Mouse (Mus musculus): ENCODE data around the gene Det1. TPM values are rescaled to one million over a fixed set of nuclear protein-coding genes. Genes with fewer than 3 reads are reported as not detected.

Gene Det1
- total and polyA plus RNA-seq, 2 experiments from 2014 or later, result 7.0 to 11.9 TPM

DNA sequence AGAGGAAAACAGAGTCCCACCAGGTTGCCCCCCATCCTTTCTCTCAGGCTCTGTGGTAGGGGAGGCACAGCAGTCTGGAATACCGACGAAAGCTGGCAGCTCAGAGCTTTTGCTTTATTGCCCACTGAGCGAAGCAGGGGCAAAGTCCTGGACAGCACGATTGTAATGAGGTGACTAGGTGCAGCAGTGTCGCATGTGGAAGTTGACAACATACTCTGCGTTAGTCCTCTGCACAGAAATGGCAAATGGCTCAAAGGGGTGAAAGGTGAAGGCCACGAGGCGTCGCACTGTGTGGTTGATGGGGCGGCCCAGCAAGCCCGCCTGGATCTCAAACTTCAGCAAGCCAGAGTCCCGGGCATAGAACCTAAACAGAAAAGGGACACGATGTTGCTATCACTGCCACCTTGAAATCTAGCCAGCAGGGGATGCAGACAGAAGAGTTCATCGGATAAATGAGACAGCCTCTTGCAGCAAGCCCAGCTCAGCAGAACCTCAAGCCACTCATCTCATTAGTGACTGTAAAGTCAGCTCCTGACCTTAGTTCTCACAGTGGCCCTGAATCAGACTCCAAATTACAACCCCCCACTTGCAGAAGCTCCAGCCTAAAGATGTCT is 19.2 kb downstream of the Det1 start:
- Histone ChIP-seq H3K9ac (no peak overlapping the region), H3K27me3 (ENCODE audit: insufficient read depth, low read length) (no peaks in the 10 kb centered on the region), H3K36me3 (ENCODE audit: insufficient read depth) (peaks cover 20% of the 10 kb centered on the region), H3K4me2 (ENCODE audit: low read depth) (no peak overlapping the region), H3K27ac (ENCODE audit: low read depth, low read length) (no peak overlapping the region), H3K4me3 (ENCODE audit: low read depth, low read length) (no peak overlapping the region), H3K9me3 (ENCODE audit: low read length) (no peaks in the 10 kb centered on the region), H3K4me1 (ENCODE audit: insufficient read depth) (no peaks in the 10 kb centered on the region)
- ATAC-seq, result no peak
- DNase-seq, result no peak
- TF ChIP-seq CTCF (IDR thresholded peaks at IDR 0.05; ENCODE audit: low read depth), result no peak
- 89% methylated on average over 14 of the region's 14 CpGs for WGBS

GRCm38 (mm10) chr7:78826682-78827385 is 20.2 kb downstream of the Det1 start:
- no peak overlapping the region for H3K4me2 ChIP-seq (ENCODE audit: low read depth)
- no peak overlapping the region for H3K27ac ChIP-seq (ENCODE audit: low read depth, low read length)
- H3K4me1 ChIP-seq (ENCODE audit: insufficient read depth), result no peaks in the 10 kb centered on the region
- H3K9me3 ChIP-seq (ENCODE audit: low read length), result no peaks in the 10 kb centered on the region
- no peak overlapping the region for H3K4me3 ChIP-seq (ENCODE audit: low read depth, low read length)
- H3K36me3 ChIP-seq (ENCODE audit: insufficient read depth), result peaks cover 21% of the 10 kb centered on the region
- TF ChIP-seq CTCF (IDR thresholded peaks at IDR 0.05; ENCODE audit: low read depth), result peak; percentile 31; the same call in 1 of the 2 replicates
- H3K9ac ChIP-seq, result no peak overlapping the region
- H3K27me3 ChIP-seq (ENCODE audit: insufficient read depth, low read length), result no peaks in the 10 kb centered on the region
- 57% methylated on average over 9 of the region's 9 CpGs for WGBS
- peak; percentile 53 for ATAC-seq
- no peak for DNase-seq

DNA sequence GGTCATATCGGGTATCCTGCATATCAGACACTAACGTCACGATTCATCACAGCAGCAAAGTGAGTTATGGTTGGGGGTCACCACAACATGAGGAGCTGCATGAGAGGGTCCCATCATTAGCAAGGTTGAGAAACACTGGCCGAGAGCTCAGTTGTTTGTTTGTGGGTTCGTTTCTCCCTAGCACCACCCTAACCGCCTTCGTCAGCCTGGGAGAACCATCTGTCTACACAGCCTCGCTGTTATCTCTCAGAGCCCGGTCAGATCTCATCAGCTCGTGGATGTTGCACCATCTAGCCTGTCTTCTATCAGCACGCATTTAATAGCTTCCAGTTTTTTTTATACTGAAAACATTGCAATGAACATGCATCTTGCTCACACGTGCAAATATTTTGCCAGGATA is 28.7 kb downstream of the Det1 start:
- Histone ChIP-seq H3K36me3 (ENCODE audit: insufficient read depth) (peaks cover 11% of the 10 kb centered on the region; the same call in 1 of the 2 replicates), H3K4me3 (ENCODE audit: low read depth, low read length) (no peak overlapping the region), H3K9me3 (ENCODE audit: low read length) (no peaks in the 10 kb centered on the region), H3K27ac (ENCODE audit: low read depth, low read length) (no peak overlapping the region), H3K27me3 (ENCODE audit: insufficient read depth, low read length) (no peaks in the 10 kb centered on the region), H3K9ac (no peak overlapping the region), H3K4me1 (ENCODE audit: insufficient read depth) (no peaks in the 10 kb centered on the region), H3K4me2 (ENCODE audit: low read depth) (no peak overlapping the region)
- WGBS, result 80% methylated on average over 12 of the region's 12 CpGs
- TF ChIP-seq CTCF (IDR thresholded peaks at IDR 0.05; ENCODE audit: low read depth), result no peak
- no peak for ATAC-seq
- DNase-seq, result no peak

- TF ChIP-seq CTCF (IDR thresholded peaks at IDR 0.05; ENCODE audit: low read depth), result no peak
- Histone ChIP-seq H3K27me3 (ENCODE audit: insufficient read depth, low read length) (no peaks in the 10 kb centered on the region), H3K27ac (ENCODE audit: low read depth, low read length) (no peak overlapping the region), H3K9me3 (ENCODE audit: low read length) (no peaks in the 10 kb centered on the region), H3K4me1 (ENCODE audit: insufficient read depth) (no peaks in the 10 kb centered on the region), H3K4me2 (ENCODE audit: low read depth) (no peak overlapping the region), H3K9ac (no peak overlapping the region), H3K4me3 (ENCODE audit: low read depth, low read length) (no peak overlapping the region), H3K36me3 (ENCODE audit: insufficient read depth) (no peaks in the 10 kb centered on the region)
- peak; percentile 56 for ATAC-seq
- DNase-seq, result no peak
These were observed 32.3 kb downstream of the Det1 start for GRCm38 (mm10) chr7:78814766-78815165.

DNA sequence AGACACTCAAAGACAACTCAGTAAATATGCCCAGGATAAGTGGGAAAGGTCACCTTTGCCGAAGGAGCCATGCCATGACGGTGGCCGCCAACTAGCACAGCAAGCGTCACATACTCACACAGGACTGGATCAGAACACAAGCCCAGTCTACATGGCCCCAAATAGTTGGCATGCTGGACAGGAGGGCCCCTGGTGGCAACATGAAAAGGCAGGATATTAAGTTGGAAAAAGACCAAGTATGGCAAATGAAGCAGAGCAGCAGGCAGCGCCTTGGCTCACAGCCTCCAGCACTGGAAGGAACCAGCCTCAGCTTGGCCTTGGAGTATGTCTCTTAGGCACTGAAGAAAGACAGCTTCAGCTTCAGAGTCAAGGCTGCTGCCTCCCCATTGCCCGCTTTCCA is 33.3 kb downstream of the Det1 start:
- 78% methylated on average over 6 of the region's 6 CpGs for WGBS
- TF ChIP-seq CTCF (IDR thresholded peaks at IDR 0.05; ENCODE audit: low read depth), result 0 out of 2 replicates have a peak, but pooled peaks have one; percentile 9
- Histone ChIP-seq H3K9me3 (ENCODE audit: low read length) (no peaks in the 10 kb centered on the region), H3K36me3 (ENCODE audit: insufficient read depth) (no peaks in the 10 kb centered on the region), H3K4me3 (ENCODE audit: low read depth, low read length) (no peak overlapping the region), H3K4me1 (ENCODE audit: insufficient read depth) (no peaks in the 10 kb centered on the region), H3K27me3 (ENCODE audit: insufficient read depth, low read length) (no peaks in the 10 kb centered on the region), H3K4me2 (ENCODE audit: low read depth) (no peak overlapping the region), H3K9ac (no peak overlapping the region), H3K27ac (ENCODE audit: low read depth, low read length) (0 out of 2 replicates have a peak overlapping the region, but pooled peaks have one; percentile 4)
- ATAC-seq, result no peak; the same call in 1 of the 2 replicates
- peak; percentile 16 for DNase-seq

DNA sequence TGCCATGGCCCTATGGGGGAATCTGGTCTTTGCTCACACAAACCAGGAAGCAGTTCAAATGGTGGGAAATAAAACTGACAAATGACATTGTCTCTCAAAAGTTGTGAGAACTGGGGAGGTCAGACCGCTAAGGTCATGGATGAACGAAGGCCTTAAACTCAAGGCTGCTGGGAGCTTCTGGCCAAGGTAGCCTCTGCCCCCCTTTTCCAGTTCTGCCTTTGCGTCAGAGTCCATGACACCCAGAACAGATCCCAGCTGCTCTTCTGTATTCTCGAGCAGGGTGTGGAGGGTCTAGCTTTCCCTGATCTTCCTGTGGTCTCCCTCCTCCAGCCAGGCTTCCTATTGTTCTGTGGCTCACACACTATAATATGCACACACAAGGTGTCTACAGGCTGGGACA is 39.9 kb downstream of the Det1 start:
- Histone ChIP-seq H3K4me2 (ENCODE audit: low read depth) (no peak overlapping the region), H3K9me3 (ENCODE audit: low read length) (no peaks in the 10 kb centered on the region), H3K9ac (no peak overlapping the region), H3K36me3 (ENCODE audit: insufficient read depth) (no peaks in the 10 kb centered on the region), H3K4me1 (ENCODE audit: insufficient read depth) (no peaks in the 10 kb centered on the region), H3K4me3 (ENCODE audit: low read depth, low read length) (no peak overlapping the region), H3K27me3 (ENCODE audit: insufficient read depth, low read length) (no peaks in the 10 kb centered on the region), H3K27ac (ENCODE audit: low read depth, low read length) (no peak overlapping the region)
- DNase-seq (no peak), ATAC-seq (no peak)
- no peak for TF ChIP-seq CTCF (IDR thresholded peaks at IDR 0.05; ENCODE audit: low read depth)
- WGBS, result 82% methylated on average over 4 of the region's 4 CpGs

DNA sequence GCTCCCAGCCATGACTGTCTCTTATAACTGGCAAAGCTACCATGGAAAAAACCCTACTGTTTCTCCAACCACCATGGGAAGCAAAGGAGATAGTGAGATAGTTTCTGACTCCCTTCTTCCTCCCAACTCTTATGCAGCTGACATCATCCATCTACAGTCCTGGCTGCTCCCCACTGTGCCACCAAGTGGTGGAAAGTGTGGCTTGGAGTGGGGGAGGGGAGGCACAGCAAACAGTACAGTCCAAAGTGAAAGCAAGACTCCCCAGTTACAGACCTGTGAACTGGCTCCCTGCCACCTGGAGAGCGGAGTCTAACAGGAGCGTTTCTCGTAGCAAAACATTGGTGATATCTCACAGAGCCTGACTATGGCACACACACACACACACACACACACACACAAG is 43.2 kb downstream of the Det1 start:
- no peak overlapping the region for H3K27ac ChIP-seq (ENCODE audit: low read depth, low read length)
- no peaks in the 10 kb centered on the region for H3K9me3 ChIP-seq (ENCODE audit: low read length)
- H3K4me1 ChIP-seq (ENCODE audit: insufficient read depth), result 0 out of 2 replicates have a peak, but pooled peaks cover 5% of the 10 kb centered on the region
- TF ChIP-seq CTCF (IDR thresholded peaks at IDR 0.05; ENCODE audit: low read depth), result 0 out of 2 replicates have a peak, but pooled peaks have one; percentile 21
- H3K4me3 ChIP-seq (ENCODE audit: low read depth, low read length), result no peak overlapping the region
- no peak overlapping the region for H3K9ac ChIP-seq
- H3K4me2 ChIP-seq (ENCODE audit: low read depth), result no peak overlapping the region
- DNase-seq, result no peak
- no peaks in the 10 kb centered on the region for H3K27me3 ChIP-seq (ENCODE audit: insufficient read depth, low read length)
- 88% methylated on average over 3 of the region's 3 CpGs for WGBS
- ATAC-seq, result no peak
- no peaks in the 10 kb centered on the region for H3K36me3 ChIP-seq (ENCODE audit: insufficient read depth)
